Mouse (Mus musculus) brown adipose tissue, adult 24 weeks (tissue): ENCODE results near the gene Ulk4. TPM values are rescaled to one million over a fixed set of nuclear protein-coding genes. Genes with fewer than 3 reads are reported as not detected.

Source experiments
- H3K27ac ChIP-seq: fragments of 200-500 bp; replicated peaks from 2 replicates; pipeline ENCODE4 v1.5.1; 2012; ENCODE audit warnings: low read depth, mild to moderate bottlenecking, low read length
- H3K4me1 ChIP-seq: fragments of 200-500 bp; 2 replicates; pipeline ENCODE4 v1.6.1; 2012; ENCODE audit warnings: low read length, mixed read lengths; ENCODE audit not compliant: control insufficient read depth, insufficient read depth, insufficient read length
- H3K4me3 ChIP-seq: fragments of 200-500 bp; 2 replicates; pipeline ENCODE4 v1.5.1; 2012; ENCODE audit warnings: low read depth, mild to moderate bottlenecking, low read length, moderate library complexity; ENCODE audit not compliant: insufficient read depth
- polyA plus RNA-seq: library from polyadenylated mRNA; stranded (reverse); fragments of >200 nt; gene quantifications from 2 replicates; pipeline ENCODE4 v1.2.4, GENCODE M21; 2012; ENCODE audit not compliant: missing spikeins, insufficient read depth, insufficient read length

The Ulk4 gene
- polyA plus RNA-seq, 1 experiment: not detected

- Histone ChIP-seq H3K27ac (no peak overlapping the region), H3K4me3 (no peak overlapping the region), H3K4me1 (no peaks in the 10 kb centered on the region)
Measured at GRCm38 (mm10) chr9:121153276-121153675, 123.7 kb downstream of the Ulk4 start.

- Histone ChIP-seq H3K4me1 (no peaks in the 10 kb centered on the region), H3K27ac (no peak overlapping the region), H3K4me3 (no peak overlapping the region)
Measured at GRCm38 (mm10) chr9:121148602-121149001, 128.4 kb downstream of the Ulk4 start.

GRCm38 (mm10) chr9:121143208-121143607, 133.8 kb downstream of the Ulk4 start:
- H3K27ac ChIP-seq: no peak overlapping the region
- H3K4me3 ChIP-seq: no peak overlapping the region
- no peaks in the 10 kb centered on the region for H3K4me1 ChIP-seq

- Histone ChIP-seq H3K4me3 (no peak overlapping the region), H3K4me1 (peaks cover 3% of the 10 kb centered on the region; the same call in 1 of the 2 replicates), H3K27ac (no peak overlapping the region)
Measured at GRCm38 (mm10) chr9:121132549-121132948, 144.4 kb downstream of the Ulk4 start.

- H3K4me1 ChIP-seq: no peaks in the 10 kb centered on the region
- H3K27ac ChIP-seq: no peak overlapping the region
- H3K4me3 ChIP-seq: no peak overlapping the region
Measured at GRCm38 (mm10) chr9:121129533-121129932, 147.5 kb downstream of the Ulk4 start.

GRCm38 (mm10) chr9:121128934-121129333, 148.1 kb downstream of the Ulk4 start:
- Histone ChIP-seq H3K4me3 (no peak overlapping the region), H3K4me1 (no peaks in the 10 kb centered on the region), H3K27ac (no peak overlapping the region)

- Histone ChIP-seq H3K4me3 (no peak overlapping the region), H3K4me1 (no peaks in the 10 kb centered on the region), H3K27ac (no peak overlapping the region)
Measured at GRCm38 (mm10) chr9:121127025-121127424, 150.0 kb downstream of the Ulk4 start.

GRCm38 (mm10) chr9:121124705-121125104, 152.3 kb downstream of the Ulk4 start:
- Histone ChIP-seq H3K4me1 (no peaks in the 10 kb centered on the region), H3K27ac (no peak overlapping the region), H3K4me3 (no peak overlapping the region)

GRCm38 (mm10) chr9:121122039-121122438, 155.0 kb downstream of the Ulk4 start:
- H3K4me3 ChIP-seq: no peak overlapping the region
- no peaks in the 10 kb centered on the region for H3K4me1 ChIP-seq
- no peak overlapping the region for H3K27ac ChIP-seq

- Histone ChIP-seq H3K4me3 (no peak overlapping the region), H3K4me1 (no peaks in the 10 kb centered on the region), H3K27ac (no peak overlapping the region)
Measured at GRCm38 (mm10) chr9:121117936-121118335, 159.1 kb downstream of the Ulk4 start.

GRCm38 (mm10) chr9:121112131-121112530, 164.9 kb downstream of the Ulk4 start:
- H3K4me3 ChIP-seq: no peak overlapping the region
- no peak overlapping the region for H3K27ac ChIP-seq
- no peaks in the 10 kb centered on the region for H3K4me1 ChIP-seq

- Histone ChIP-seq H3K4me3 (no peak overlapping the region), H3K27ac (no peak overlapping the region), H3K4me1 (no peaks in the 10 kb centered on the region)
Measured at GRCm38 (mm10) chr9:121108110-121108509, 168.9 kb downstream of the Ulk4 start.

- no peaks in the 10 kb centered on the region for H3K4me1 ChIP-seq
- H3K4me3 ChIP-seq: no peak overlapping the region
- H3K27ac ChIP-seq: no peak overlapping the region
Measured at GRCm38 (mm10) chr9:121107643-121108042, 169.4 kb downstream of the Ulk4 start.

- H3K4me1 ChIP-seq: no peaks in the 10 kb centered on the region
- H3K27ac ChIP-seq: no peak overlapping the region
- no peak overlapping the region for H3K4me3 ChIP-seq
Measured at GRCm38 (mm10) chr9:121107101-121107500, 169.9 kb downstream of the Ulk4 start.

- no peak overlapping the region for H3K27ac ChIP-seq
- no peaks in the 10 kb centered on the region for H3K4me1 ChIP-seq
Measured at GRCm38 (mm10) chr9:121101516-121101915, 175.5 kb downstream of the Ulk4 start.

GRCm38 (mm10) chr9:121099453-121099852, 177.5 kb downstream of the Ulk4 start:
- no peaks in the 10 kb centered on the region for H3K4me1 ChIP-seq
- H3K4me3 ChIP-seq: no peak overlapping the region
- no peak overlapping the region for H3K27ac ChIP-seq

More at GRCm38 (mm10) chr9:121101516-121101915, 175.5 kb downstream of the Ulk4 start:
- H3K4me3 ChIP-seq: no peak overlapping the region

- Histone ChIP-seq H3K4me1 (no peaks in the 10 kb centered on the region), H3K27ac (no peak overlapping the region), H3K4me3 (no peak overlapping the region)
Measured at GRCm38 (mm10) chr9:121093760-121094159, 183.2 kb downstream of the Ulk4 start.
